ENCODE assay signal across 8 mouse cellular contexts in genomic region chr1:97018978-97019377, GRCm38 (mm10).
DNase-seq lines count a peak whose midpoint lies in the region; ATAC-seq and TF ChIP-seq lines count a peak whose summit lies in the region.

No protein-coding gene starts in this region.

- DNase-seq in heart, adult 2 months: no peak
- peak; percentile 63 for DNase-seq in 3T3-L1 (ENCODE audit: low read depth, low spot score)
- DNase-seq in adrenal gland, postnatal 14 days: peak; percentile 38
- peak; percentile 84 for DNase-seq in hindbrain, postnatal 0 days (ENCODE audit: low spot score)
- peak; percentile 24 to 57 for DNase-seq in left cerebral cortex, postnatal 36 days (ENCODE audit: low spot score in 2 of 2)
- peak; percentile 27 to 40 for DNase-seq in right cerebral cortex, postnatal 36 days (ENCODE audit: low spot score in 2 of 2)

- no peaks in the 10 kb centered on the region for H3K27me3 ChIP-seq in heart, adult 2 months (ENCODE audit: control insufficient read depth, insufficient read depth, low read length)
- H3K27me3 ChIP-seq in heart, embryonic 12.5 days (replicated peaks): no peaks in the 10 kb centered on the region
- H3K27me3 ChIP-seq in hindbrain, postnatal 0 days (ENCODE audit: insufficient read depth, low read length): no peaks in the 10 kb centered on the region

- H3K9ac ChIP-seq in heart, adult 2 months (ENCODE audit: low read depth, low read length): no peak overlapping the region
- no peak overlapping the region for H3K9ac ChIP-seq in heart, embryonic 12.5 days
- no peak overlapping the region for H3K9ac ChIP-seq in hindbrain, postnatal 0 days (replicated peaks; ENCODE audit: low read length)

- no peaks in the 10 kb centered on the region for H3K9me3 ChIP-seq in heart, embryonic 12.5 days (replicated peaks)
- no peaks in the 10 kb centered on the region for H3K9me3 ChIP-seq in hindbrain, postnatal 0 days (ENCODE audit: low read length)

- peak; percentile 67 for TF ChIP-seq CTCF in heart, adult 2 months (IDR thresholded peaks at IDR 0.05)
- TF ChIP-seq CTCF in hindbrain, postnatal 0 days (IDR thresholded peaks at IDR 0.05; ENCODE audit: low read depth): peak; percentile 68

- H3K27ac ChIP-seq in heart, adult 2 months: no peak overlapping the region
- H3K27ac ChIP-seq in heart, embryonic 12.5 days (ENCODE audit: poor library complexity, severe bottlenecking): no peak overlapping the region
- H3K27ac ChIP-seq in hindbrain, postnatal 0 days: no peak overlapping the region

- no peaks in the 10 kb centered on the region for H3K36me3 ChIP-seq in heart, adult 2 months (ENCODE audit: control insufficient read depth, insufficient read depth, low read length)
- no peaks in the 10 kb centered on the region for H3K36me3 ChIP-seq in heart, embryonic 12.5 days
- no peaks in the 10 kb centered on the region for H3K36me3 ChIP-seq in hindbrain, postnatal 0 days (ENCODE audit: insufficient read depth, low read length)

- no peak overlapping the region for H3K4me2 ChIP-seq in heart, embryonic 12.5 days
- H3K4me2 ChIP-seq in hindbrain, postnatal 0 days (ENCODE audit: low read depth, low read length): no peak overlapping the region

- H3K4me3 ChIP-seq in heart, adult 2 months: no peak overlapping the region
- no peak overlapping the region for H3K4me3 ChIP-seq in heart, embryonic 12.5 days
- H3K4me3 ChIP-seq in hindbrain, postnatal 0 days (ENCODE audit: low read length): no peak overlapping the region

- no peak for TF ChIP-seq EP300 in heart, adult 2 months (IDR thresholded peaks at IDR 0.05; ENCODE audit: insufficient read depth, low read depth, low read length)

- no peak for ATAC-seq in heart, embryonic 12.5 days (ENCODE audit: insufficient number of reproducible peaks, low FRiP score)
- no peak for ATAC-seq in hindbrain, postnatal 0 days
- no peak for ATAC-seq in inflammation-experienced regulatory T-cells, adult 6 months

- no peak for TF ChIP-seq POLR2A in heart, adult 2 months (IDR thresholded peaks at IDR 0.05; ENCODE audit: insufficient read depth, low read depth, low read length)

- H3K79me2 ChIP-seq in heart, adult 2 months (replicated peaks; ENCODE audit: control insufficient read depth, insufficient read depth, low read length): no peaks in the 10 kb centered on the region

- H3K4me1 ChIP-seq in heart, adult 2 months (ENCODE audit: control insufficient read depth, insufficient read depth, low read length): no peaks in the 10 kb centered on the region
- no peaks in the 10 kb centered on the region for H3K4me1 ChIP-seq in heart, embryonic 12.5 days (replicated peaks)
- H3K4me1 ChIP-seq in hindbrain, postnatal 0 days (ENCODE audit: insufficient read depth, low read length): no peaks in the 10 kb centered on the region

- intact Hi-C loops in heart, adult 2 months (cut with DNase I): loop anchor here (10.0 kb wide), 1 partner anchor 174 kb away; no protein-coding TSS in a partner anchor
- intact Hi-C loops in left cerebral cortex, postnatal 36 days (cut with DNase I): loop anchor here (2.0 kb wide), 1 partner anchor 172 kb away; no protein-coding TSS in a partner anchor

Comparison
In these comparisons a context has a peak if more than half of its experiments do, and no peak if none do; other contexts are left out.
1. DNase-seq: peak in 3T3-L1 (single experiment), adrenal gland, postnatal 14 days (single experiment), hindbrain, postnatal 0 days (single experiment), left cerebral cortex, postnatal 36 days (2 of 2) and right cerebral cortex, postnatal 36 days (2 of 2); none in heart, adult 2 months (0 of 2).